Mouse (Mus musculus) myocyte (in vitro differentiated cells): Measurements from ENCODE around the gene Dnah10.

Source experiments
- CEBPB ChIP-seq: IDR thresholded peaks from 2 replicates; pipeline ENCODE4 v1.6.1; 2011; ENCODE audit warnings: mild to moderate bottlenecking, moderate library complexity; ENCODE audit not compliant: poor library complexity, insufficient read depth, severe bottlenecking
- E2F4 ChIP-seq: IDR thresholded peaks from one replicate; pipeline ENCODE4 v1.6.1; 2011; ENCODE audit warnings: mild to moderate bottlenecking, control low read depth, moderate library complexity; ENCODE audit not compliant: insufficient read depth
- MAX ChIP-seq: IDR thresholded peaks from one replicate; pipeline ENCODE4 v1.6.1; 2011; ENCODE audit warnings: low read depth, mild to moderate bottlenecking, control low read depth
- MYOD1 ChIP-seq, 3 experiments: IDR thresholded peaks; one replicate each; pipeline ENCODE4 v1.6.1; 2011; ENCODE audit warnings: control low read depth in 2 of 3, low read depth in 2 of 3, mild to moderate bottlenecking in 2 of 3, moderate library complexity in 1 of 3; ENCODE audit not compliant: insufficient read length in 2 of 3, control insufficient read depth in 1 of 3
- MYOG ChIP-seq, 3 experiments: IDR thresholded peaks; one replicate each; pipeline ENCODE4 v1.6.1; 2011; ENCODE audit warnings: control low read depth in 2 of 3, low read depth in 2 of 3, mild to moderate bottlenecking in 2 of 3; ENCODE audit not compliant: insufficient read length in 2 of 3, control insufficient read depth in 1 of 3, insufficient read depth in 1 of 3
- POLR2A ChIP-seq: IDR thresholded peaks from one replicate; pipeline ENCODE4 v1.6.1; 2011; ENCODE audit warnings: low read depth, mild to moderate bottlenecking, control low read depth, moderate library complexity; ENCODE audit not compliant: insufficient read length
- POLR2AphosphoS2 ChIP-seq: IDR thresholded peaks from one replicate; pipeline ENCODE4 v1.6.1; 2011; ENCODE audit warnings: low read depth, control low read depth; ENCODE audit not compliant: insufficient read length
- REST ChIP-seq: IDR thresholded peaks from one replicate; pipeline ENCODE4 v1.6.1; 2011; ENCODE audit warnings: mild to moderate bottlenecking, control low read depth, moderate library complexity; ENCODE audit not compliant: insufficient read depth, insufficient read length
- TCF12 ChIP-seq: IDR thresholded peaks from one replicate; pipeline ENCODE4 v1.6.1; 2011; ENCODE audit warnings: mild to moderate bottlenecking, control low read depth; ENCODE audit not compliant: poor library complexity, insufficient read depth, severe bottlenecking
- USF1 ChIP-seq: IDR thresholded peaks from one replicate; pipeline ENCODE4 v1.6.1; 2011; ENCODE audit warnings: low read depth, mild to moderate bottlenecking, control low read depth, moderate library complexity

DNA sequence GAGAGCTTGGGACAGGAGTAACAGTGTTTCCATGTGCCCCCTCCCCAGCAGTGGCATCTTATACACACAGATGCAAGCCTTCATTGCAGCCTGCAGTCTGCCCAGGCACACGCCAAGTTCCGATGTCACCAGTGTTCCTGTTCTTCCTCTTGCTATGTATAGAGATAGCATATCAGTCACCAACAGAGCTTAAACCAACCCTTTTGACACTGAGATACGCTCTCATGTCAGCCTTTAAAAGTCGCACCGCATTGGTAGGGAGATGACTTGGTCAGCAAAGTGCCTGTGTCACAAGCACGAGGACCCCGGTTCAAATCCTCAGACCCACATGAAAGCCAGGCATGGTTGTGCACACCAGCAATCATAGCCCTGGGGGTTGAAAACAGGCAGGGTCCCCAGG, 55.0 kb downstream of the Dnah10 start:
- TF ChIP-seq MYOD1 (IDR thresholded peaks at IDR 0.05; ENCODE audit: control insufficient read depth in 1 of 3, insufficient read length in 2 of 3, low read depth in 2 of 3) (no peak), POLR2A (no peak), MYOG (IDR thresholded peaks at IDR 0.05; ENCODE audit: control insufficient read depth in 1 of 3, insufficient read depth in 1 of 3, insufficient read length in 2 of 3, low read depth in 2 of 3) (no peak), E2F4 (no peak), POLR2AphosphoS2 (no peak), MAX (no peak), TCF12 (no peak), REST (no peak), USF1 (no peak), CEBPB (no peak)
